Mouse (Mus musculus) hematopoietic stem cell, adult 5-6 weeks (primary cell): ENCODE measurements at regions not wholly inside any gene's neighbourhood (a gene's known extent, or its start where the extent isn't known, plus 50 kb on each side); places are given as distances from the start of the nearest gene placed in this dataset.
A peak's percentile ranks its signal among the peaks of the same experiment; 100 is the strongest.

Experiments used
- ATAC-seq, 2 experiments: fragments of 125-278 bp in 1 of 2; replicated peaks in 1 of 2; 2 replicates each; pipeline ENCODE4 v1.8.0; 2016 to 2017; ENCODE audit warnings: inconsistent platforms in 2 of 2, mild to moderate bottlenecking in 2 of 2, moderate number of reproducible peaks in 2 of 2, low read depth in 1 of 2, moderate TSS enrichment in 1 of 2; ENCODE audit not compliant: low FRiP score in 2 of 2, poor library complexity in 2 of 2, severe bottlenecking in 2 of 2, insufficient read depth in 1 of 2, low TSS enrichment in 1 of 2

- ATAC-seq = no peak
Observed at GRCm38 (mm10) chr1:193572411-193572810, 202.3 kb upstream of the Camk1g start.

- ATAC-seq = no peak
Observed at GRCm38 (mm10) chr1:193571088-193571487, 201.0 kb upstream of the Camk1g start.

GRCm38 (mm10) chr1:193568586-193569174, 198.6 kb upstream of the Camk1g start:
- no peak for ATAC-seq

- no peak for ATAC-seq
Observed at GRCm38 (mm10) chr1:193567217-193567616, 197.1 kb upstream of the Camk1g start.

DNA sequence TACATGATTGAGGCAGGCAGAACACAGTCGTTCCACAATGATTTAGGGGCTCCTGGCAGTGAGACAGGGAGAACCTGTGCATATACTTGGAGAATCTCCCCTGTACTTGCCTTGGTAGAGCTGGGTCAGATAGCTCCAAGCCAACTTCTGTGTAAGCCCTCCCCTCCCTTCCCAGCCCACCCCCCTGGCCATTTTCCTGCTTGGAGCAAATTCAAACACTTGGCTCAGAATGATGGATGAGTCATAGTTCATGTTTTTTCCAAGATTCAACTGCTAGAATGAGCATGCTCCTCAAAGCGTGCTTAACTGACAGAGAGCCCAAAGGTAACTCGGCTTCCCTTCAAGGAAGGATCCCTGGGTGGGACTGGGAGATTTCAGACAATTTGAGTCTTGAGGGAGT, 194.1 kb upstream of the Camk1g start:
- no peak for ATAC-seq

DNA sequence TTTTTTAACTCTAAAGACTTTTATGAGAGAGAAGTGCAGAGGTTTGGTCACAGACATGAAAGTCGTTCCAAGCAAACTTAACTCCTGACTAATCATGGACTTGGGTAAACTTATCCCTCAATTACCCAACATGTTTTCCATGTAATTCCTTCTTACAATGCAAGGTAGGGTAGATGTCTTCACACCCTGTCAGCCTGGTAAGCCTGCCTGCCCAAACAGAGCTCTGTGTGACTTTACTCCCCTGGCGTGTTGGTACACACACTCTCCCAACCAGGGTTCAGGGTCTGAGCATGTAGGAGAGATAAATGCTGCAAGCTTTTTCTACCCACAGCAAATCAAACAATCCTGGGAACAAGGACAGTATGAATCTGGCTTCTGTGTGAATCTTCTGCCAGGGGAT, 192.1 kb upstream of the Camk1g start:
- no peak for ATAC-seq

- peak; percentile 81 to 91 for ATAC-seq
Observed at GRCm38 (mm10) chr1:193558122-193558521, 188.0 kb upstream of the Camk1g start.

GRCm38 (mm10) chr1:193554731-193555130, 184.6 kb upstream of the Camk1g start:
- ATAC-seq = no peak

GRCm38 (mm10) chr1:193552348-193552747, 182.2 kb upstream of the Camk1g start:
- no peak for ATAC-seq

- no peak for ATAC-seq
Observed at GRCm38 (mm10) chr1:193551340-193551739, 181.2 kb upstream of the Camk1g start.

- ATAC-seq = no peak
Observed at GRCm38 (mm10) chr1:193550761-193551160, 180.7 kb upstream of the Camk1g start.

GRCm38 (mm10) chr1:193547356-193547755, 177.3 kb upstream of the Camk1g start:
- no peak for ATAC-seq

- ATAC-seq = no peak
Observed at GRCm38 (mm10) chr1:193546044-193546432, 175.9 kb upstream of the Camk1g start.

GRCm38 (mm10) chr1:193545406-193546043, 175.4 kb upstream of the Camk1g start:
- no peak for ATAC-seq

- no peak for ATAC-seq
Observed at GRCm38 (mm10) chr1:193544804-193545203, 174.7 kb upstream of the Camk1g start.

- ATAC-seq = no peak
Observed at GRCm38 (mm10) chr1:193543834-193544233, 173.7 kb upstream of the Camk1g start.

- ATAC-seq = no peak
Observed at GRCm38 (mm10) chr1:193543284-193543683, 173.2 kb upstream of the Camk1g start.

- ATAC-seq = no peak
Observed at GRCm38 (mm10) chr1:193541934-193542580, 172.0 kb upstream of the Camk1g start.

- ATAC-seq = no peak
Observed at GRCm38 (mm10) chr1:193541281-193541680, 171.2 kb upstream of the Camk1g start.
